Mouse (Mus musculus) forebrain, embryonic 13.5 days (tissue): Measurements from ENCODE around the gene Cadm2. TPM values are rescaled to one million over a fixed set of nuclear protein-coding genes. Genes with fewer than 3 reads are reported as not detected.
A peak's percentile ranks its signal among the peaks of the same experiment; 100 is the strongest.

ENCODE experiments used
- ATAC-seq: fragments of 200-750 bp; cut with Nextera tagmentation; 2 replicates; pipeline ENCODE4 v1.8.0; 2017
- H3K27ac ChIP-seq: fragments of 300-500 bp; sonication (generic); 2 replicates; pipeline ENCODE4 v1.5.1; 2015; ENCODE audit warnings: inconsistent platforms, mild to moderate bottlenecking, moderate library complexity
- H3K27me3 ChIP-seq: fragments of 300-500 bp; sonication (generic); 2 replicates; pipeline ENCODE4 v1.6.1; 2015; ENCODE audit warnings: mild to moderate bottlenecking, inconsistent platforms
- H3K36me3 ChIP-seq: fragments of 300-500 bp; sonication (generic); 2 replicates; pipeline ENCODE4 v1.6.1; 2015; ENCODE audit warnings: mild to moderate bottlenecking, inconsistent platforms; ENCODE audit not compliant: poor library complexity, severe bottlenecking
- H3K4me1 ChIP-seq: fragments of 300-500 bp; sonication (generic); 2 replicates; pipeline ENCODE4 v1.6.1; 2015; ENCODE audit warnings: inconsistent platforms
- H3K4me2 ChIP-seq: fragments of 300-500 bp; sonication (generic); 2 replicates; pipeline ENCODE4 v1.6.1; 2015; ENCODE audit warnings: inconsistent platforms, mild to moderate bottlenecking, moderate library complexity
- H3K4me3 ChIP-seq: fragments of 300-500 bp; sonication (generic); 2 replicates; pipeline ENCODE4 v1.5.1; 2015; ENCODE audit warnings: mild to moderate bottlenecking, inconsistent platforms
- H3K9ac ChIP-seq: fragments of 300-500 bp; sonication (generic); 2 replicates; pipeline ENCODE4 v1.6.1; 2015; ENCODE audit warnings: mild to moderate bottlenecking, inconsistent platforms
- H3K9me3 ChIP-seq: fragments of 300-500 bp; sonication (generic); replicated peaks from 2 replicates; pipeline ENCODE4 v1.6.1; 2016; ENCODE audit warnings: inconsistent platforms
- WGBS: fragments of 180-500 bp; shearing (Covaris S2); methylation state at CpG from one replicate; pipeline ENCODE4 v1.1.7; 2015; 5-methylcytosine and 5-hydroxymethylcytosine counted together
- polyA plus RNA-seq: library from polyadenylated mRNA; unstranded; fragments of >200 nt; fragmentation: Nextera tagmentation; extraction: Ambion mirVana; gene quantifications from 2 replicates; pipeline ENCODE4 v1.2.1, GENCODE M21; 2015

Gene Cadm2
- polyA plus RNA-seq, 1 experiment from 2014 or later: 13.7 TPM

- ATAC-seq: no peak
- Histone ChIP-seq H3K27me3 (no peaks in the 10 kb centered on the region), H3K9me3 (no peaks in the 10 kb centered on the region), H3K4me2 (no peak overlapping the region), H3K27ac (no peak overlapping the region), H3K9ac (no peak overlapping the region), H3K36me3 (no peaks in the 10 kb centered on the region), H3K4me3 (no peak overlapping the region), H3K4me1 (no peaks in the 10 kb centered on the region)
- WGBS: 65% methylated on average over 12 of the region's 12 CpGs
Observed at GRCm38 (mm10) chr16:66919889-66920402, 700.8 kb downstream of the Cadm2 start.

- Histone ChIP-seq H3K4me1 (no peaks in the 10 kb centered on the region), H3K36me3 (no peaks in the 10 kb centered on the region), H3K9ac (no peak overlapping the region), H3K4me3 (no peak overlapping the region), H3K4me2 (no peak overlapping the region), H3K27ac (no peak overlapping the region), H3K9me3 (no peaks in the 10 kb centered on the region), H3K27me3 (no peaks in the 10 kb centered on the region)
- ATAC-seq: no peak
- WGBS: 75% methylated on average over 3 of the region's 3 CpGs
Observed at GRCm38 (mm10) chr16:66901801-66902200, 718.9 kb downstream of the Cadm2 start.

- Histone ChIP-seq H3K27ac (no peak overlapping the region), H3K4me2 (no peak overlapping the region), H3K4me3 (no peak overlapping the region), H3K27me3 (no peaks in the 10 kb centered on the region), H3K4me1 (no peaks in the 10 kb centered on the region), H3K36me3 (no peaks in the 10 kb centered on the region), H3K9me3 (no peaks in the 10 kb centered on the region), H3K9ac (no peak overlapping the region)
- ATAC-seq: 0 out of 2 replicates have a peak, but pooled peaks have one; percentile 27
- 49% methylated on average over 4 of the region's 4 CpGs for WGBS
Observed at GRCm38 (mm10) chr16:66900664-66901063, 720.0 kb downstream of the Cadm2 start.

- Histone ChIP-seq H3K9me3 (no peaks in the 10 kb centered on the region), H3K4me3 (no peak overlapping the region), H3K4me2 (no peak overlapping the region), H3K27ac (no peak overlapping the region), H3K4me1 (no peaks in the 10 kb centered on the region), H3K27me3 (no peaks in the 10 kb centered on the region), H3K9ac (no peak overlapping the region), H3K36me3 (no peaks in the 10 kb centered on the region)
- ATAC-seq: no peak
- 94% methylated on average over 6 of the region's 6 CpGs for WGBS
Observed at GRCm38 (mm10) chr16:66892359-66892758, 728.3 kb downstream of the Cadm2 start.

GRCm38 (mm10) chr16:66891559-66892247, 729.0 kb downstream of the Cadm2 start:
- Histone ChIP-seq H3K9ac (no peak overlapping the region), H3K4me1 (no peaks in the 10 kb centered on the region), H3K36me3 (no peaks in the 10 kb centered on the region), H3K9me3 (no peaks in the 10 kb centered on the region), H3K4me3 (no peak overlapping the region), H3K27ac (no peak overlapping the region), H3K4me2 (no peak overlapping the region), H3K27me3 (no peaks in the 10 kb centered on the region)
- 81% methylated on average over 6 of the region's 6 CpGs for WGBS
- no peak for ATAC-seq

- no peaks in the 10 kb centered on the region for H3K4me1 ChIP-seq
- no peak for ATAC-seq
- WGBS: 92% methylated on average over 8 of the region's 8 CpGs
- no peak overlapping the region for H3K27ac ChIP-seq
- no peaks in the 10 kb centered on the region for H3K36me3 ChIP-seq
- no peak overlapping the region for H3K4me2 ChIP-seq
- H3K9me3 ChIP-seq: no peaks in the 10 kb centered on the region
- H3K9ac ChIP-seq: no peak overlapping the region
- H3K27me3 ChIP-seq: no peaks in the 10 kb centered on the region
- H3K4me3 ChIP-seq: no peak overlapping the region
Observed at GRCm38 (mm10) chr16:66889907-66890306, 730.8 kb downstream of the Cadm2 start.

- WGBS: 59% methylated on average over 3 of the region's 3 CpGs
- Histone ChIP-seq H3K36me3 (no peaks in the 10 kb centered on the region), H3K27ac (no peak overlapping the region)
Observed at GRCm38 (mm10) chr16:66882597-66882996, 738.1 kb downstream of the Cadm2 start.

GRCm38 (mm10) chr16:66871201-66871600, 749.5 kb downstream of the Cadm2 start:
- no peaks in the 10 kb centered on the region for H3K36me3 ChIP-seq
- no peaks in the 10 kb centered on the region for H3K4me1 ChIP-seq
- H3K27ac ChIP-seq: no peak overlapping the region
- H3K27me3 ChIP-seq: no peaks in the 10 kb centered on the region
- no peak for ATAC-seq
- H3K9me3 ChIP-seq: no peaks in the 10 kb centered on the region
- H3K4me2 ChIP-seq: no peak overlapping the region
- H3K9ac ChIP-seq: no peak overlapping the region
- H3K4me3 ChIP-seq: no peak overlapping the region
- 85% methylated on average over 3 of the region's 3 CpGs for WGBS

More at GRCm38 (mm10) chr16:66882597-66882996, 738.1 kb downstream of the Cadm2 start:
- no peak overlapping the region for H3K9ac ChIP-seq
- no peaks in the 10 kb centered on the region for H3K27me3 ChIP-seq
- H3K4me1 ChIP-seq: no peaks in the 10 kb centered on the region
- no peak overlapping the region for H3K4me2 ChIP-seq
- no peaks in the 10 kb centered on the region for H3K9me3 ChIP-seq
- no peak overlapping the region for H3K4me3 ChIP-seq
- no peak for ATAC-seq

GRCm38 (mm10) chr16:66851047-66851446, 769.7 kb downstream of the Cadm2 start:
- H3K4me2 ChIP-seq: no peak overlapping the region
- H3K27ac ChIP-seq: no peak overlapping the region
- H3K27me3 ChIP-seq: no peaks in the 10 kb centered on the region
- no peaks in the 10 kb centered on the region for H3K9me3 ChIP-seq
- H3K4me3 ChIP-seq: no peak overlapping the region
- no peaks in the 10 kb centered on the region for H3K36me3 ChIP-seq
- no peak for ATAC-seq
- 72% methylated on average over 3 of the region's 3 CpGs for WGBS
- H3K9ac ChIP-seq: no peak overlapping the region
- no peaks in the 10 kb centered on the region for H3K4me1 ChIP-seq

- Histone ChIP-seq H3K27ac (no peak overlapping the region), H3K27me3 (no peaks in the 10 kb centered on the region), H3K4me3 (no peak overlapping the region), H3K36me3 (no peaks in the 10 kb centered on the region), H3K9ac (no peak overlapping the region), H3K4me2 (no peak overlapping the region), H3K9me3 (no peaks in the 10 kb centered on the region), H3K4me1 (no peaks in the 10 kb centered on the region)
- WGBS: 86% methylated on average over 3 of the region's 3 CpGs
- ATAC-seq: no peak
Observed at GRCm38 (mm10) chr16:66824866-66825265, 795.8 kb downstream of the Cadm2 start.

GRCm38 (mm10) chr16:66811495-66811894, 809.2 kb downstream of the Cadm2 start:
- no peaks in the 10 kb centered on the region for H3K36me3 ChIP-seq
- H3K27me3 ChIP-seq: no peaks in the 10 kb centered on the region
- no peak overlapping the region for H3K4me2 ChIP-seq
- no peaks in the 10 kb centered on the region for H3K9me3 ChIP-seq
- peak; percentile 58; the same call in 1 of the 2 replicates for ATAC-seq
- H3K4me3 ChIP-seq: no peak overlapping the region
- H3K9ac ChIP-seq: no peak overlapping the region
- no peak overlapping the region for H3K27ac ChIP-seq
- no peaks in the 10 kb centered on the region for H3K4me1 ChIP-seq

- no peak overlapping the region for H3K4me2 ChIP-seq
- no peak overlapping the region for H3K27ac ChIP-seq
- WGBS: 64% methylated on average over 3 of the region's 3 CpGs
- no peaks in the 10 kb centered on the region for H3K27me3 ChIP-seq
- H3K36me3 ChIP-seq: no peaks in the 10 kb centered on the region
- no peaks in the 10 kb centered on the region for H3K9me3 ChIP-seq
- H3K4me1 ChIP-seq: no peaks in the 10 kb centered on the region
- H3K4me3 ChIP-seq: no peak overlapping the region
- ATAC-seq: no peak
- H3K9ac ChIP-seq: no peak overlapping the region
Observed at GRCm38 (mm10) chr16:66798204-66798603, 822.5 kb downstream of the Cadm2 start.

- no peaks in the 10 kb centered on the region for H3K36me3 ChIP-seq
- H3K27me3 ChIP-seq: no peaks in the 10 kb centered on the region
- H3K4me2 ChIP-seq: no peak overlapping the region
- no peak for ATAC-seq
- H3K27ac ChIP-seq: no peak overlapping the region
- no peaks in the 10 kb centered on the region for H3K4me1 ChIP-seq
- no peaks in the 10 kb centered on the region for H3K9me3 ChIP-seq
- H3K4me3 ChIP-seq: no peak overlapping the region
- WGBS: 89% methylated on average over 3 of the region's 3 CpGs
- H3K9ac ChIP-seq: no peak overlapping the region
Observed at GRCm38 (mm10) chr16:66793067-66793466, 827.6 kb downstream of the Cadm2 start.
